Mouse (Mus musculus) midbrain, embryonic 14.5 days (tissue): ENCODE data around the gene Nr0b2. TPM values are rescaled to one million over a fixed set of nuclear protein-coding genes. Genes with fewer than 3 reads are reported as not detected.
A peak's percentile ranks its signal among the peaks of the same experiment; 100 is the strongest.

Experiments
- ATAC-seq: fragments of 200-750 bp; cut with Nextera tagmentation; 2 replicates; pipeline ENCODE4 v1.8.0; 2017; ENCODE audit warnings: moderate number of reproducible peaks, moderate library complexity; ENCODE audit not compliant: low FRiP score, low TSS enrichment
- DNase-seq: peaks from one replicate; pipeline ENCODE4 v3.0.0-alpha.2; 2015
- H3K27ac ChIP-seq: fragments of 300-500 bp; sonication (generic); replicated peaks from 2 replicates; pipeline ENCODE4 v1.5.1; 2014; ENCODE audit warnings: mild to moderate bottlenecking, low read depth, low read length, moderate library complexity
- H3K27me3 ChIP-seq: fragments of 300-500 bp; sonication (generic); 2 replicates; pipeline ENCODE4 v1.6.1; 2014; ENCODE audit warnings: low read length, control low read depth, mixed read lengths; ENCODE audit not compliant: control insufficient read depth, insufficient read depth
- H3K36me3 ChIP-seq: fragments of 300-500 bp; sonication (generic); 2 replicates; pipeline ENCODE4 v1.6.1; 2014; ENCODE audit warnings: low read length, control low read depth; ENCODE audit not compliant: control insufficient read depth, insufficient read depth
- H3K4me1 ChIP-seq: fragments of 300-500 bp; sonication (generic); 2 replicates; pipeline ENCODE4 v1.6.1; 2014; ENCODE audit warnings: mild to moderate bottlenecking, antibody characterized with exemption, low read length, control low read depth; ENCODE audit not compliant: control insufficient read depth, insufficient read depth
- H3K4me2 ChIP-seq: fragments of 300-500 bp; sonication (generic); 2 replicates; pipeline ENCODE4 v1.6.1; 2014; ENCODE audit warnings: mild to moderate bottlenecking, low read length, moderate library complexity
- H3K4me3 ChIP-seq: fragments of 300-500 bp; sonication (generic); replicated peaks from 2 replicates; pipeline ENCODE4 v1.5.1; 2014; ENCODE audit warnings: low read depth, low read length
- H3K9ac ChIP-seq: fragments of 300-500 bp; sonication (generic); replicated peaks from 2 replicates; pipeline ENCODE4 v1.6.1; 2014; ENCODE audit warnings: mild to moderate bottlenecking, low read length, moderate library complexity
- H3K9me3 ChIP-seq: fragments of 300-500 bp; sonication (generic); 2 replicates; pipeline ENCODE4 v1.6.1; 2016; ENCODE audit warnings: low read length, control low read depth, mixed read lengths; ENCODE audit not compliant: control insufficient read depth
- WGBS: fragments of 180-500 bp; shearing (Covaris S2); extraction: QIAGEN DNeasy Blood & Tissue Kit; methylation state at CpG from one replicate; pipeline ENCODE4 v1.1.7; 2014; 5-methylcytosine and 5-hydroxymethylcytosine counted together
- polyA plus RNA-seq: library from polyadenylated mRNA; unstranded; fragments of >200 nt; fragmentation: Nextera tagmentation; extraction: Ambion mirVana; gene quantifications from 2 replicates; pipeline ENCODE4 v1.2.1, GENCODE M21; 2014

The Nr0b2 gene
- polyA plus RNA-seq, 1 experiment from 2014 or later: not detected

GRCm38 (mm10) chr4:133552029-133552428 is 1.1 kb upstream of the Nr0b2 start:
- no peaks in the 10 kb centered on the region for H3K4me1 ChIP-seq
- DNase-seq: no peak
- H3K4me3 ChIP-seq: no peak overlapping the region
- H3K27ac ChIP-seq: no peak overlapping the region
- H3K4me2 ChIP-seq: no peak overlapping the region
- 68% methylated on average over 1 of the region's 1 CpGs for WGBS
- no peaks in the 10 kb centered on the region for H3K36me3 ChIP-seq
- H3K9me3 ChIP-seq: no peaks in the 10 kb centered on the region
- H3K27me3 ChIP-seq: no peaks in the 10 kb centered on the region
- ATAC-seq: no peak
- no peak overlapping the region for H3K9ac ChIP-seq

DNA sequence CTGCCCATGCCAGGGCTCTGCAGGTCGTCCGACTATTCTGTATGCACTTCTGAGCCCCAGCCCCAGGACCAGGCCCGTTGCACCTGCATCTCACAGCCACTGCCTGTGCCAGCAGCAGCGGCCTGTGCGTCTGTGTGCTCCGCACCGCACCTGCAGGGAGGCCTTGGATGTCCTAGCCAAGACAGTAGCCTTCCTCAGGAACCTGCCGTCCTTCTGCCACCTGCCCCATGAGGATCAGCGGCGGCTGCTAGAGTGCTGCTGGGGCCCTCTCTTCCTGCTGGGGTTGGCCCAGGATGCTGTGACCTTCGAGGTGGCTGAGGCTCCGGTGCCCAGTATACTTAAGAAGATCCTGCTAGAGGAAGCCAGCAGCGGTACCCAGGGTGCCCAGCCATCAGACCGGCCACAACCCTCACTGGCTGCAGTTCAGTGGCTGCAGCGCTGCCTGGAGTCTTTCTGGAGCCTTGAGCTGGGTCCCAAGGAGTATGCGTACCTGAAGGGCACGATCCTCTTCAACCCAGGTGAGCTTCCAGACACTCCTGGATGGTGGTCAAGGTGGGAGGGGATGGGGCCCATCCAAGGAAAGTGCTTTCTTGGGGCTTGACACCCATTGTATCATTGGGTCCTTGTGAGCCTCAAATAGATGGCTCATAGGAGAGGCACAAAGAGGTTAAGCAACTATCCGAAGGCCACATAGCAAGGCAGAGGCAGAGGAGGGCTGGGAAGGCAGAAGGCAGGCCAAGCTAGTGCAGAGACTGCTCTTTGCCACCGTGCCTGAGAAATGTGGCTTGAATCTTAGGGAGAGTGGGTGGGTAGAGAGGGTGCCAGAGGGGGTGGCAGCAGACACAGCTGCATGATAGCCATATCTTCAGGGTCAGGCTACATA is 513 bp downstream of the Nr0b2 start:
- DNase-seq: no peak
- no peak for ATAC-seq
- Histone ChIP-seq H3K9ac (no peak overlapping the region), H3K27ac (no peak overlapping the region), H3K4me2 (no peak overlapping the region), H3K36me3 (no peaks in the 10 kb centered on the region), H3K27me3 (no peaks in the 10 kb centered on the region), H3K4me1 (no peaks in the 10 kb centered on the region), H3K4me3 (no peak overlapping the region), H3K9me3 (no peaks in the 10 kb centered on the region)
- WGBS: 75% methylated on average over 19 of the region's 19 CpGs

- no peak overlapping the region for H3K4me3 ChIP-seq
- H3K4me1 ChIP-seq: no peaks in the 10 kb centered on the region
- no peaks in the 10 kb centered on the region for H3K9me3 ChIP-seq
- 43% methylated on average over 10 of the region's 10 CpGs for WGBS
- ATAC-seq: no peak
- H3K4me2 ChIP-seq: no peak overlapping the region
- H3K36me3 ChIP-seq: no peaks in the 10 kb centered on the region
- no peak overlapping the region for H3K9ac ChIP-seq
- no peak overlapping the region for H3K27ac ChIP-seq
- no peaks in the 10 kb centered on the region for H3K27me3 ChIP-seq
- DNase-seq: no peak
These were observed 4.0 kb downstream of the Nr0b2 start for GRCm38 (mm10) chr4:133557041-133557717.

GRCm38 (mm10) chr4:133559846-133560245 is 6.7 kb downstream of the Nr0b2 start:
- ATAC-seq (no peak), DNase-seq (no peak)
- Histone ChIP-seq H3K4me1 (no peaks in the 10 kb centered on the region), H3K36me3 (no peaks in the 10 kb centered on the region), H3K27ac (no peak overlapping the region), H3K9me3 (no peaks in the 10 kb centered on the region), H3K4me2 (no peak overlapping the region), H3K9ac (no peak overlapping the region), H3K27me3 (no peaks in the 10 kb centered on the region), H3K4me3 (no peak overlapping the region)
- WGBS: 76% methylated on average over 4 of the region's 4 CpGs

- WGBS: 72% methylated on average over 4 of the region's 4 CpGs
- Histone ChIP-seq H3K9me3 (no peaks in the 10 kb centered on the region), H3K27ac (no peak overlapping the region), H3K4me3 (no peak overlapping the region), H3K4me1 (no peaks in the 10 kb centered on the region), H3K36me3 (no peaks in the 10 kb centered on the region), H3K4me2 (no peak overlapping the region), H3K9ac (no peak overlapping the region), H3K27me3 (no peaks in the 10 kb centered on the region)
- no peak for DNase-seq
- no peak for ATAC-seq
These were observed 8.4 kb downstream of the Nr0b2 start for GRCm38 (mm10) chr4:133561622-133562021.

DNA sequence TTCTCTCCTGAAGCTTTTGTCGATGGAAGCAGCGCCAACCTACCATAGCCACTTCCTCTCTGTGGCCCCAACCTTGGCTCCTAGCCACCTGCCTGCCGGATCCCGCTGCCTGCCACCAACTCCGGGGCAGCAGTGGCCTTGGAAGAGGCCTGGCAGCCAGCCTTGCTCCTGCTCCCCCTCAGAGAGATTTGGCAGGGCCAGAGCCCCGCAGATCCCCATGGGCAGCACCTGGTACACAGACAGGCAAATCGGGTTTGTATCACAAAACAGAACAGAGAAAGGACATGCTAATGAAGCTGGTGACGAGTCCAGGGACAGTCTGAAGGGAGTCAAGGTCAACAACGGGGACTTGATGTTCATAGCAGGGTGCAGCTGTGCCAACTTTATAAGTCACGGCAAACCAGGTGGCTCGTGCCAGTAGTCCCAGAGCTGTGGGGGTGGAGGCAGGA is 10.0 kb downstream of the Nr0b2 start:
- peak; percentile 28 for DNase-seq
- WGBS: 73% methylated on average over 11 of the region's 11 CpGs
- no peaks in the 10 kb centered on the region for H3K9me3 ChIP-seq
- H3K27me3 ChIP-seq: no peaks in the 10 kb centered on the region
- H3K4me2 ChIP-seq: no peak overlapping the region
- H3K4me3 ChIP-seq: no peak overlapping the region
- H3K36me3 ChIP-seq: no peaks in the 10 kb centered on the region
- no peaks in the 10 kb centered on the region for H3K4me1 ChIP-seq
- no peak for ATAC-seq
- H3K27ac ChIP-seq: no peak overlapping the region
- H3K9ac ChIP-seq: no peak overlapping the region

- no peak for ATAC-seq
- Histone ChIP-seq H3K9ac (no peak overlapping the region), H3K4me3 (no peak overlapping the region), H3K27ac (no peak overlapping the region), H3K9me3 (no peaks in the 10 kb centered on the region), H3K4me2 (no peak overlapping the region), H3K27me3 (no peaks in the 10 kb centered on the region), H3K4me1 (no peaks in the 10 kb centered on the region), H3K36me3 (no peaks in the 10 kb centered on the region)
- DNase-seq: no peak
- WGBS: 35% methylated on average over 8 of the region's 8 CpGs
These were observed 14.1 kb downstream of the Nr0b2 start for GRCm38 (mm10) chr4:133567251-133567650.

DNA sequence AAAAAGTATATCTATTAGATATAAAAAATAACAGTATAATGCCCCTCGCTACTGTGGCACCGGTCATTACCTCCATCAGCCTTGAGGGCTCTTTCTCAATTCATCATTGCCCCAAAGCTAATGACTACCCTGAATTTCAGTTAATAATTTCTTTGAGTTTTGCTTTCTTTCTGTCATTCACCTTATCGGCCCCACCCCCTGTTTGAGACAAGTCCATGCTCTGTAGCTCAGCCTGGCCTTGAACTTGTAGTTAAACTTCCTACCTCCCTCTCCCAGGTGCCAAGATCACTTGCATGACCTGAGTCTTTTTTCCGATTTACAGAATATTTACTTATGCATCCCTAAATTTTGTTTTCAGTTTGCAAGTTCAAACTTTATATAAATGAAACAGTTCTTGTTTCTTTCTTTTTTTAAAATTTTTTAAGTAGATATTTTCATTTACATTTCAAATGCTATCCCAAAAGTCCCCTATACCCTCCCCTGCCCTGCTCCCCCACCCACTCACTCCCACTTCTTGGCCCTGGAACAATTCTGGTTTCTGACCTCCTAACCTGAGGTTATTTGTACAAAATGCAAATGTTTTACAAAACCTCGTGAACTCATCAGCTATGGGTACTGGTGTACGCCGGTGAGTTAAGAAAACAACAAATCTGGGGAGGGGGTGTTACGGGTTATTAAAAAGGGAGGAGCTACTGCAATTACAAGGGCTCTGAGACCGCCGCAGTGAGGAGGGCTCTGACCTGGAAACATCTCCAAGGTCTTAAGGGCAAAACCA is 16.3 kb downstream of the Nr0b2 start:
- no peaks in the 10 kb centered on the region for H3K27me3 ChIP-seq
- no peaks in the 10 kb centered on the region for H3K36me3 ChIP-seq
- H3K27ac ChIP-seq: no peak overlapping the region
- no peaks in the 10 kb centered on the region for H3K9me3 ChIP-seq
- no peak for DNase-seq
- no peak overlapping the region for H3K9ac ChIP-seq
- H3K4me2 ChIP-seq: no peak overlapping the region
- no peaks in the 10 kb centered on the region for H3K4me1 ChIP-seq
- H3K4me3 ChIP-seq: no peak overlapping the region
- ATAC-seq: no peak
- 83% methylated on average over 10 of the region's 10 CpGs for WGBS
